Mouse (Mus musculus) hindbrain, embryonic 15.5 days (tissue): Measurements from ENCODE around the gene AC131692.1. TPM values are rescaled to one million over a fixed set of nuclear protein-coding genes. Genes with fewer than 3 reads are reported as not detected.
A peak's percentile ranks its signal among the peaks of the same experiment; 100 is the strongest.

Source experiments
- ATAC-seq: fragments of 200-750 bp; cut with Nextera tagmentation; 2 replicates; pipeline ENCODE4 v1.8.0; 2017; ENCODE audit warnings: low read depth, moderate number of reproducible peaks, moderate TSS enrichment; ENCODE audit not compliant: low FRiP score
- H3K27ac ChIP-seq: fragments of 300-500 bp; sonication (generic); replicated peaks from 2 replicates; pipeline ENCODE4 v1.5.1; 2015; ENCODE audit warnings: mild to moderate bottlenecking, inconsistent platforms
- H3K27me3 ChIP-seq: fragments of 300-500 bp; sonication (generic); 2 replicates; pipeline ENCODE4 v1.6.1; 2015; ENCODE audit warnings: control low read depth, inconsistent platforms
- H3K36me3 ChIP-seq: fragments of 300-500 bp; sonication (generic); 2 replicates; pipeline ENCODE4 v1.6.1; 2015; ENCODE audit warnings: control low read depth, inconsistent platforms
- H3K4me1 ChIP-seq: fragments of 300-500 bp; sonication (generic); replicated peaks from 2 replicates; pipeline ENCODE4 v1.6.1; 2015; ENCODE audit warnings: control low read depth, inconsistent platforms
- H3K4me2 ChIP-seq: fragments of 300-500 bp; sonication (generic); 2 replicates; pipeline ENCODE4 v1.6.1; 2015; ENCODE audit warnings: moderate library complexity, mild to moderate bottlenecking, inconsistent platforms
- H3K4me3 ChIP-seq: fragments of 300-500 bp; sonication (generic); 2 replicates; pipeline ENCODE4 v1.5.1; 2015; ENCODE audit warnings: mild to moderate bottlenecking, inconsistent platforms
- H3K9ac ChIP-seq: fragments of 300-500 bp; sonication (generic); 2 replicates; pipeline ENCODE4 v1.6.1; 2015; ENCODE audit warnings: inconsistent platforms
- H3K9me3 ChIP-seq: fragments of 300-500 bp; sonication (generic); 2 replicates; pipeline ENCODE4 v1.6.1; 2016; ENCODE audit warnings: control low read depth, inconsistent platforms
- WGBS: fragments of 180-500 bp; shearing (Covaris S2); methylation state at CpG from one replicate; pipeline ENCODE4 v1.1.7; 2015; 5-methylcytosine and 5-hydroxymethylcytosine counted together
- polyA plus RNA-seq: library from polyadenylated mRNA; unstranded; fragments of >200 nt; fragmentation: Nextera tagmentation; extraction: Ambion mirVana; gene quantifications from 2 replicates; pipeline ENCODE4 v1.2.1, GENCODE M21; 2015

Gene AC131692.1
- polyA plus RNA-seq, 1 experiment from 2014 or later, result not detected

DNA sequence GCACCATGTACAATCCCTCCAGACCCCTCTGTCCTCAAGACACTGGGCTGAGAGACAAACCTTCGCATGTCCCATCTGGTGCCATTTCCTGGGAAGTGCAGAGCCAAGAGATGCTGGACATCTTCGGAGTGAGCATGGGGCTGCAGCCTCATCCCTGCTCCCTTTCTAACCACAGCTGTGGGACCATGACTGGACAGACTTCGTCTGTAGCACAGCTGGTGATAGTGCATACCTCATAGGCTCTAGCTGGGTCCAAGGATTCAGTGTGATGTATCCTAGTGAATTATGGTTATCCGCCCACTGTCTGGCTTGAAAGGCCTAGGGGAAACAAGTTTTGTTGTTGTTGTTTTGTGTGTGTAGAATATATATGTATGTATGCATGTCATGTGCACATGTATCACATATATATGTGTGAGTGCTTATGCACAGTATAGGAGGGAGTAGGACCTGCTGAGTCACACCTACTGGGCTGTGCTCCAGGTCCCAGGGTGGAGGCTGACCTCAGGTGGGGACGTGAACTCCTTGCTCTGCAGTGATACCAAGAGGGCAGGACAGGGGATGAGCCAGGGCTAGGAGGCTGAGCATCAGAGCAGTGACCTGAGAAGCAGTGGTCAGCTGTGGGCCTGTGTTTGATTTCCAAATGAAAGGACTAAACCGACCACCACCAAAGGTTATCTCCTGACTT lies 8.1 kb downstream of the AC131692.1 start:
- WGBS, result 75% methylated on average over 6 of the region's 6 CpGs
- H3K27ac ChIP-seq, result no peak overlapping the region

DNA sequence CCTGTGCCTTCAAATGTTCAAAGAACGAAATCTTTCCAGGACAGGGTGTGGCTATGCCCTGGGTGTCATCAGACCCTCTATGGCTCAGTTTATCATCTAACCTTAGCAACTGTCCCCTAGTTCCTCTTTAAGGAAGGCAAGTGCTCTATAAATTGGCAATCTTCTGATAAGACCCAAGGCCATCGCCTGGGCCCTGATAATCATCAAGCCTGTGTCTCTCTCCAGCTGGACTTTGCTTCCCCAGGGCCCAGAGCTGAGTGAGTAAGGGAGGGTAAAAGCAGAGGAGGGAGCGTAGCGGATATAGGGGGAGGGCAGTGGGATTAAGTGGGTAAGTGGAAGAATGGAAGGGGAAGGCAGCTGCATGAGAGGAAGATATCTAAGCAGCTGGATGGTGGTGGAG lies 10.3 kb downstream of the AC131692.1 start:
- no peak overlapping the region for H3K27ac ChIP-seq

More for the DNA sequence above, 8.1 kb downstream of the AC131692.1 start:
- no peak overlapping the region for H3K9ac ChIP-seq
- no peaks in the 10 kb centered on the region for H3K4me1 ChIP-seq
- no peaks in the 10 kb centered on the region for H3K9me3 ChIP-seq
- no peak for ATAC-seq
- no peaks in the 10 kb centered on the region for H3K36me3 ChIP-seq
- H3K4me3 ChIP-seq, result no peak overlapping the region
- no peaks in the 10 kb centered on the region for H3K27me3 ChIP-seq
- H3K4me2 ChIP-seq, result no peak overlapping the region

GRCm38 (mm10) chr19:6105586-6105985 lies 11.4 kb downstream of the AC131692.1 start, which contains the start of gene Naaladl1:
Gene Naaladl1 (plus strand): TSS chr19:6105782.
- no peaks in the 10 kb centered on the region for H3K4me1 ChIP-seq
- H3K9ac ChIP-seq, result no peak within 1 kb of the TSS
- no peaks in the 10 kb centered on the region for H3K36me3 ChIP-seq
- H3K9me3 ChIP-seq, result no peaks in the 10 kb centered on the region
- no peak for ATAC-seq
- 89% methylated on average over 7 of the region's 7 CpGs for WGBS
- H3K27ac ChIP-seq, result no peak within 1 kb of the TSS
- H3K4me3 ChIP-seq, result no peak within 1 kb of the TSS
- no peak within 1 kb of the TSS for H3K4me2 ChIP-seq
- H3K27me3 ChIP-seq, result no peaks in the 10 kb centered on the region

More for the DNA sequence above, 10.3 kb downstream of the AC131692.1 start:
- no peak overlapping the region for H3K4me2 ChIP-seq
- WGBS, result 86% methylated on average over 4 of the region's 4 CpGs
- no peaks in the 10 kb centered on the region for H3K4me1 ChIP-seq
- H3K9ac ChIP-seq, result no peak overlapping the region
- no peaks in the 10 kb centered on the region for H3K9me3 ChIP-seq
- H3K27me3 ChIP-seq, result no peaks in the 10 kb centered on the region
- ATAC-seq, result no peak
- H3K36me3 ChIP-seq, result no peaks in the 10 kb centered on the region
- H3K4me3 ChIP-seq, result no peak overlapping the region

DNA sequence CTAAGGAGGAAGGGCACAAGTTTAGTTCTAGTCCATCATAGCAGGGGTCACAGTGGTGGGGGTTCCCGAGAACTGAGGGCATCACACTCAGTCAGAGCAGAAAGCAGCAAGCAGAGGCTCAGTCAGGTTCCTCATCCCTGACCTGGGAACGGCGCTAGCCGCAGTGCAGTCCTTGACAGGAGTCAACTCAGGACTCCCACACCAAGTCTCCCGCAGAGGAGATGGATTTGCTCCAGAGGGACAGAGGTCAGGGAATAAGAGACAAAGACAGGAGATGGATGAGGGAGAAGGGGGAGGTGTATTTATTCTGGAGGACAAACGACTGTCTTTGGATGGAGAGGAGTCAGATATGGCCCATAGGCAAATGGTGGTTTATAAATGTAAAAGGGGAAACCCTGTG lies 18.9 kb downstream of the AC131692.1 start:
- H3K27me3 ChIP-seq, result no peaks in the 10 kb centered on the region
- H3K4me3 ChIP-seq, result no peak overlapping the region
- no peaks in the 10 kb centered on the region for H3K9me3 ChIP-seq
- 55% methylated on average over 6 of the region's 6 CpGs for WGBS
- no peak overlapping the region for H3K9ac ChIP-seq
- peaks cover 14% of the 10 kb centered on the region for H3K4me1 ChIP-seq
- no peak overlapping the region for H3K27ac ChIP-seq
- no peak overlapping the region for H3K4me2 ChIP-seq
- no peak for ATAC-seq
- peaks cover 25% of the 10 kb centered on the region for H3K36me3 ChIP-seq

DNA sequence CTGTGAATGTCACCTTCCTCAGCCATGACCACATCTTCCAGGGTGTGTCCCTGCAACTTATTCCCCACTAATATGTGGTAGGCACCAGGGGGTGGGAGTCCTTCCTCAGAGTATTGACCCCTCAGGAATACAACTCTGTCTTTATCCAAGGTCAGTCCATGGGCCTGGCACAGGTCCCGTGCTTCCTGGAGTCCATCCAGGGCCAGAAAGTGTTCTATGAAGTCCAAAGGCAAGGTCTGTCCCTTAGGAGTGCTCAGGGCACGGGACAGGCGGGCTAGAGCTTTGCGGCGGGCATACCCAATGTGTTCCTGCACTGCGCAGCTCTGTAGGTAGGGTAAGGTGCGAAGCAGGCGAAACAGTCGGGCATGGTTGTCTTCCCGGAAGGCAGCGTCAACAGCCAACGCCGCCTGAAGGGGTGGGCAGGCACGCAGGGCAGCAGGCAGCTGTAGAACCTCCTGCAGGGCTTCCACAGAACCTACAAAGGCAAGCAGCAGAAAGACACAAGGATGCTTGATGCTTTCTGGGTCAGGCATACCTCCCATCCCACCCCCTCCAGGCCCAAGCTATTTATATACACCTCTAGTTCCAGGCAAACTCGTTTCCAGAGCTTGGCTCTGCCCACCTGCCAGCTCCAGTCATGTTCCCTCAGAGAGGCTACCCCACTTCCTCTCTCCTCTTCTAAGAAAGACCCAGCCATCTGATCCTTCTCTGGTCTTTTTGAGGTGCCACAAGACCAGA lies 22.1 kb downstream of the AC131692.1 start:
- Histone ChIP-seq H3K27me3 (no peaks in the 10 kb centered on the region), H3K4me1 (peaks cover 26% of the 10 kb centered on the region), H3K4me2 (peak overlapping the region; percentile 83), H3K27ac (no peak overlapping the region), H3K9me3 (no peaks in the 10 kb centered on the region), H3K4me3 (peak overlapping the region; percentile 87; the same call in 1 of the 2 replicates), H3K9ac (0 out of 2 replicates have a peak overlapping the region, but pooled peaks have one; percentile 74), H3K36me3 (peaks cover 25% of the 10 kb centered on the region)
- ATAC-seq, result no peak
- WGBS, result 92% methylated on average over 15 of the region's 15 CpGs

DNA sequence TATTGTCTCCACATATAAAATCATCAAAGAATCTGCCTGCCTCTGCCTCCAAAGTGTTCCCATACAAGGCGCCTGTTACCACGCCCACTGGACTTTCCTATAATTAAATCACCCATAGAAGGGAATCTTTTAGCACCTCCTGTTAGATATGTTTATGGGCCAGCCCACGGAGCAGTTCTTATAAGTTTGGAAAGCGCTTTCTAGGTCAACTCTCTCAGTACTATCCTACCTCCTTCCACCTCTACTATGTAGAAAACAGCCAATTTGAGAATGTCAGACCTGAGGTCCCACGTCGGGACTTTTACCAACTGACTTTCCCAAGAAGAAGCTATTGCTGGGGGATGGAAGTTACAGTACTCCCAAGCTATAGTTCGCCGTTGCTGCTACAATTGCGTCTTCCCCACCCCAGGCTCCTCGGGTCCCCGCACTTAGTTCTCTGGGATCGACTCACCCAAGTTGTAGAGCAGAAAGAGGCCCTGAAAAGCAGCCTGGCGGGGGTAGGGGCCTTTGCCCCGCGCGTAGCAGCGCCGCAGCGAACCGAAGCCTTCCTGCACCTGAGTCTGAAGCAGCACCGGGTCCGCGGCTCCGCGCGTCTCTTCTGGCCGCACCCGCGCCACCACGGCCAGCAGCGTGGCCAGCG lies 23.2 kb downstream of the AC131692.1 start:
- H3K36me3 ChIP-seq, result peaks cover 25% of the 10 kb centered on the region
- ATAC-seq, result no peak; the same call in 1 of the 2 replicates
- peak overlapping the region; percentile 87 for H3K4me3 ChIP-seq

DNA sequence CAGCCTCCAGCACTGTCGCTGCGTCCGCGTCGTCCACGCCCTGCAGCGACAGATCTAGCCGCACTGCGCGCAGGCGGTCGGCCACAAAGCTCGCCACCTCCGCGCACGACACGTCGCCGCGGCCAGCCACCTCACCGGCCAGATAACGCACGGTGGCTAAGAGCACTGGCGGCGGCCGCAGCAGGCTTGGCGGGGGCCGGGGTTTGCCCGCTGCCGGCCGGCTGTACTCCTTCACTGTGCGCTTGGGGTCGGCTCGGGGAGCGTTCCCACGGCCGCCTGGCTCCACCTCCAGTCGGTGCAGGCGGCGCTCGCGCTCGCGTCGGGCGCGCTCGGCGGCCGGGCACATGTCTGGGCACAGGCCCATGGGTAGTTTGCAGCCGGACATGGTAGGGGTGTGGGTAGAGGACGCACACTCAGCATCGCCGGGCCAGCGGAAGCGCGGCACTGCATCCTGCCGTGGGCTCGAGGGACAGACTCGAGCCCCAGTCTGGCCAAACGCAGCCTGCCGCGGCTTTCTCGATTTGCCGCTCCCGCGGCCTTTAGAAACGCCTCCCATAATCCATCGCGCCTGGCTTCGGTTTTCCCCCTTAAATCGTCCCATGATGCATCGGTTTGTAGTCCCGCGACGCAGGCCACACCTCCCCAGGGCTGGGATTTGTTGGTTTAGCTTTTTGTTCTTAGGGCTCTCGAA lies 23.9 kb downstream of the AC131692.1 start, which contains the start of gene Sac3d1:
Gene Sac3d1 (minus strand): TSS at position 665 of the 691 bp plus-strand sequence.
- WGBS, result under 1% methylated on average over 77 of the region's 77 CpGs
- H3K36me3 ChIP-seq, result peaks cover 25% of the 10 kb centered on the region

More for the DNA sequence above, 23.2 kb downstream of the AC131692.1 start:
- WGBS, result 7% methylated on average over 32 of the region's 32 CpGs
- Histone ChIP-seq H3K9me3 (no peaks in the 10 kb centered on the region), H3K4me1 (peaks cover 26% of the 10 kb centered on the region), H3K27ac (peak overlapping the region; percentile 92), H3K27me3 (no peaks in the 10 kb centered on the region), H3K4me2 (peak overlapping the region; percentile 83), H3K9ac (peak overlapping the region; percentile 74)

DNA sequence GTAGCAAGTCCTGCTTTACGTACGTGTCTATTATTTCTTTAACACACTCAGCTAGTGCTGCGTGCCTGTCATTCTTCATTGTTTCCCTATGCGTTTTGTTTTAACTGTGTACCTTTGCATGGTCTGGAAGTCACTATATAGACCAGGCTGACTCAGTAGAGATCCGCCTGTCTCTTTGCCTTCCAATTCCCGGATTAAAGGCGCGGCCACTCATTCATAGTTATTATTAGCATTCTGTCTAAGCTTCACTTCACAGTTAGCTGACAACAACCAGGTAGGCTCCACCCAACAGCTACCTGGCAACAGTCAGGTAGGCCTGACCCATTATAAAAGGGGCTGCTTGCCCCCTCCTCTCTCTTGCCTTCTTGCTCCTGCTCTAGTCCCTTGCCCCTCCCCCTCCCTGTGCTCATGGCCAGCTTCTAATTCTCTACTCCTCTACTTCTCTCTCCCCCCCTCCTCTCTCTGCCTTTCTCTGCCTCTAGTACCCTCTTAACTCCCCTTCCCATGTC lies 24.5 kb downstream of the AC131692.1 start:
- Histone ChIP-seq H3K4me3 (peak overlapping the region; percentile 87), H3K4me2 (peak overlapping the region; percentile 83), H3K27me3 (no peaks in the 10 kb centered on the region), H3K36me3 (peaks cover 22% of the 10 kb centered on the region), H3K9ac (peak overlapping the region; percentile 74), H3K27ac (peak overlapping the region; percentile 92), H3K4me1 (peaks cover 28% of the 10 kb centered on the region), H3K9me3 (no peaks in the 10 kb centered on the region)
- WGBS, result 1% methylated on average over 8 of the region's 8 CpGs
- ATAC-seq, result peak; percentile 60

More for the DNA sequence above, 23.9 kb downstream of the AC131692.1 start, which contains the start of gene Sac3d1:
- Histone ChIP-seq H3K27me3 (no peaks in the 10 kb centered on the region), H3K27ac (peak within 1 kb of the TSS; percentile 92), H3K4me2 (peak within 1 kb of the TSS; percentile 83), H3K4me3 (peak within 1 kb of the TSS; percentile 87), H3K9me3 (no peaks in the 10 kb centered on the region), H3K4me1 (peaks cover 26% of the 10 kb centered on the region), H3K9ac (peak within 1 kb of the TSS; percentile 74)
- ATAC-seq, result peak; percentile 93

DNA sequence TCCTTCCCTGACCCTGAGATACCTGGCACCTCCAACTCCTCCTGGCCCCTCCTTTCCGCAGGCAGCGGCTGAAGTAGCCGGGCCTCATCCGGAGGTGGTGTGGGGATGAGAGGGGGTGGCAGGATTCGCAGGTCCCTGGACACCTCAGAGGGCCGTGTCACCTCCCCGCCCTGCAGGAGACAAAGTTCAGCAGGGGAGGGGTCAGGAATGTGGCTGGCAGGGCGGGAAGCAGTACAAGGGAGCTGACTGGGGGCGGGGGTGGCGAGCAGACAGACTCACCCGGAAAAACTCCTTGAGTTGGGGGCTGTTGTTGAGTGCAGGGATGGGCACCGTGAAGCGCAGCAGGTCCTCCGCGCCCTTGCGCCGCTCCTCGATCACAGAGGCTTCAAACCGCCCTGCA lies 27.5 kb downstream of the AC131692.1 start:
- ATAC-seq, result no peak
- Histone ChIP-seq H3K36me3 (no peaks in the 10 kb centered on the region), H3K4me2 (no peak overlapping the region), H3K27ac (no peak overlapping the region), H3K27me3 (no peaks in the 10 kb centered on the region), H3K4me1 (peaks cover 25% of the 10 kb centered on the region), H3K4me3 (no peak overlapping the region), H3K9ac (no peak overlapping the region), H3K9me3 (no peaks in the 10 kb centered on the region)
- WGBS, result 22% methylated on average over 17 of the region's 19 CpGs

- Histone ChIP-seq H3K36me3 (no peaks in the 10 kb centered on the region), H3K9ac (no peak overlapping the region), H3K4me3 (no peak overlapping the region), H3K27me3 (no peaks in the 10 kb centered on the region), H3K4me1 (peaks cover 19% of the 10 kb centered on the region), H3K4me2 (no peak overlapping the region), H3K27ac (no peak overlapping the region), H3K9me3 (no peaks in the 10 kb centered on the region)
- ATAC-seq, result no peak
- 58% methylated on average over 8 of the region's 8 CpGs for WGBS
Measured at GRCm38 (mm10) chr19:6123330-6123729, 29.1 kb downstream of the AC131692.1 start.

DNA sequence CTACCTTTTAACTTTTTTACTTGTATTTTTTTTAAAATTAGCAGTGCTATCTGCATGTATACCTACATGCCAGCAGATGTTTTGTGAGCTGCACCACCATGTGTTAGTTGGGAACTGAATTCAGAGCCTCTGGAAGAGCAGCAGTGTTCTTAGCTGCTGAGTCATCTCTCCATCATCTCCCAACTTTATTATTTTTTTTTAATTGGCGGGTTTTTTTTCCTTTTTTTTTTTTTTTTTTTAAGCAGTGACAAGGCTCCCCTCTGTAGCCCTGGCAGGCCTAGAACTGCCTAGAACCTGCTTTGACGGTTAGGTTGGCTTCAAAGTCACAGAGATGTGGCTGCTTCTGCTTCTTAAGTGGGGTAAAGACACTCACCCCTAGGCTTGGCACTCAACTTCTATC lies 30.7 kb downstream of the AC131692.1 start:
- no peaks in the 10 kb centered on the region for H3K27me3 ChIP-seq
- no peak overlapping the region for H3K4me2 ChIP-seq
- no peaks in the 10 kb centered on the region for H3K36me3 ChIP-seq
- peaks cover 12% of the 10 kb centered on the region for H3K4me1 ChIP-seq
- no peak for ATAC-seq
- no peaks in the 10 kb centered on the region for H3K9me3 ChIP-seq
- no peak overlapping the region for H3K27ac ChIP-seq
- 75% methylated on average over 2 of the region's 2 CpGs for WGBS
- H3K4me3 ChIP-seq, result no peak overlapping the region
- H3K9ac ChIP-seq, result no peak overlapping the region
